Mouse (Mus musculus) lung, embryonic 16.5 days (tissue): ENCODE data around the gene Osbp. TPM values are rescaled to one million over a fixed set of nuclear protein-coding genes. Genes with fewer than 3 reads are reported as not detected.

Source experiments
- ATAC-seq: fragments of 200-750 bp; cut with Nextera tagmentation; 2 replicates; pipeline ENCODE4 v1.8.0; 2017; ENCODE audit warnings: low read depth, mild to moderate bottlenecking, moderate library complexity
- H3K27ac ChIP-seq: fragments of 300-500 bp; sonication (generic); 2 replicates; pipeline ENCODE4 v1.5.1; 2014; ENCODE audit warnings: mild to moderate bottlenecking, control low read depth, low read length
- H3K27me3 ChIP-seq: fragments of 300-500 bp; sonication (generic); 2 replicates; pipeline ENCODE4 v1.6.1; 2014; ENCODE audit warnings: low read depth, low read length, mixed read lengths; ENCODE audit not compliant: control insufficient read depth, insufficient read depth
- H3K36me3 ChIP-seq: fragments of 300-500 bp; sonication (generic); 2 replicates; pipeline ENCODE4 v1.6.1; 2014; ENCODE audit warnings: low read length; ENCODE audit not compliant: control insufficient read depth, insufficient read depth
- H3K4me1 ChIP-seq: fragments of 300-500 bp; sonication (generic); replicated peaks from 2 replicates; pipeline ENCODE4 v1.6.1; 2014; ENCODE audit warnings: low read length, mixed read lengths; ENCODE audit not compliant: control insufficient read depth, insufficient read depth
- H3K4me2 ChIP-seq: fragments of 300-500 bp; sonication (generic); 2 replicates; pipeline ENCODE4 v1.6.1; 2014; ENCODE audit warnings: low read depth, low read length, control low read depth
- H3K4me3 ChIP-seq: fragments of 300-500 bp; sonication (generic); 2 replicates; pipeline ENCODE4 v1.5.1; 2014; ENCODE audit warnings: mild to moderate bottlenecking, low read length, control low read depth
- H3K9ac ChIP-seq: fragments of 300-500 bp; sonication (generic); 2 replicates; pipeline ENCODE4 v1.6.1; 2014; ENCODE audit warnings: low read length, control low read depth
- H3K9me3 ChIP-seq: fragments of 300-500 bp; sonication (generic); 2 replicates; pipeline ENCODE4 v1.6.1; 2016; ENCODE audit warnings: low read length; ENCODE audit not compliant: control insufficient read depth
- WGBS: fragments of 180-500 bp; shearing (Covaris S2); extraction: QIAGEN DNeasy Blood & Tissue Kit; methylation state at CpG from one replicate; pipeline ENCODE4 v1.1.7; 2014; 5-methylcytosine and 5-hydroxymethylcytosine counted together
- polyA plus RNA-seq: library from polyadenylated mRNA; unstranded; fragments of >200 nt; fragmentation: Nextera tagmentation; extraction: Ambion mirVana; gene quantifications from 2 replicates; pipeline ENCODE4 v1.2.1, GENCODE M21; 2015

The Osbp gene
- polyA plus RNA-seq, 1 experiment from 2014 or later: 3.1 TPM

GRCm38 (mm10) chr19:12008410-12009380 is 43.0 kb downstream of the Osbp start:
- Histone ChIP-seq H3K9ac (no peak overlapping the region), H3K36me3 (no peaks in the 10 kb centered on the region), H3K4me3 (no peak overlapping the region), H3K9me3 (no peaks in the 10 kb centered on the region), H3K27me3 (no peaks in the 10 kb centered on the region), H3K27ac (peak overlapping the region; percentile 12; the same call in 1 of the 2 replicates), H3K4me2 (peak overlapping the region; percentile 17; the same call in 1 of the 2 replicates), H3K4me1 (peaks cover 23% of the 10 kb centered on the region)
- ATAC-seq: no peak
- WGBS: 22% methylated on average over 17 of the region's 17 CpGs

- no peak for ATAC-seq
- peak overlapping the region; percentile 78 for H3K4me2 ChIP-seq
- peak overlapping the region; percentile 79 for H3K9ac ChIP-seq
- H3K27ac ChIP-seq: peak overlapping the region; percentile 92
- no peaks in the 10 kb centered on the region for H3K9me3 ChIP-seq
- H3K4me3 ChIP-seq: peak overlapping the region; percentile 76
- H3K36me3 ChIP-seq: no peaks in the 10 kb centered on the region
- under 1% methylated on average over 24 of the region's 24 CpGs for WGBS
- no peaks in the 10 kb centered on the region for H3K27me3 ChIP-seq
- H3K4me1 ChIP-seq: peaks cover 19% of the 10 kb centered on the region
Measured at GRCm38 (mm10) chr19:12009501-12010280, 44.0 kb downstream of the Osbp start.

GRCm38 (mm10) chr19:12010281-12010771 is 44.6 kb downstream of the Osbp start:
- ATAC-seq: peak; percentile 23
- H3K36me3 ChIP-seq: no peaks in the 10 kb centered on the region
- H3K4me2 ChIP-seq: peak overlapping the region; percentile 78
- WGBS: 0% methylated on average over 24 of the region's 24 CpGs
- H3K4me3 ChIP-seq: peak overlapping the region; percentile 76
- peaks cover 17% of the 10 kb centered on the region for H3K4me1 ChIP-seq
- no peaks in the 10 kb centered on the region for H3K27me3 ChIP-seq
- H3K9ac ChIP-seq: peak overlapping the region; percentile 79
- H3K27ac ChIP-seq: peak overlapping the region; percentile 92
- no peaks in the 10 kb centered on the region for H3K9me3 ChIP-seq

GRCm38 (mm10) chr19:12010916-12011559 is 45.3 kb downstream of the Osbp start:
- Histone ChIP-seq H3K4me3 (peak overlapping the region; percentile 76), H3K9ac (peak overlapping the region; percentile 79), H3K27me3 (no peaks in the 10 kb centered on the region), H3K4me2 (peak overlapping the region; percentile 78), H3K27ac (peak overlapping the region; percentile 92), H3K4me1 (peaks cover 17% of the 10 kb centered on the region), H3K36me3 (no peaks in the 10 kb centered on the region), H3K9me3 (no peaks in the 10 kb centered on the region)
- under 1% methylated on average over 26 of the region's 26 CpGs for WGBS
- peak; percentile 41 for ATAC-seq

- WGBS: under 1% methylated on average over 49 of the region's 49 CpGs
- H3K4me3 ChIP-seq: peak overlapping the region; percentile 76
- peaks cover 14% of the 10 kb centered on the region for H3K4me1 ChIP-seq
- ATAC-seq: peak; percentile 85
- peak overlapping the region; percentile 78 for H3K4me2 ChIP-seq
- H3K9me3 ChIP-seq: no peaks in the 10 kb centered on the region
- peak overlapping the region; percentile 85 for H3K27ac ChIP-seq
- no peaks in the 10 kb centered on the region for H3K27me3 ChIP-seq
- H3K36me3 ChIP-seq: no peaks in the 10 kb centered on the region
- peak overlapping the region; percentile 79 for H3K9ac ChIP-seq
Measured at GRCm38 (mm10) chr19:12011560-12012556, 46.1 kb downstream of the Osbp start.

GRCm38 (mm10) chr19:12012615-12013014 is 46.9 kb downstream of the Osbp start:
- Histone ChIP-seq H3K9me3 (no peaks in the 10 kb centered on the region), H3K4me2 (peak overlapping the region; percentile 78), H3K9ac (peak overlapping the region; percentile 50), H3K4me1 (peaks cover 7% of the 10 kb centered on the region; the same call in 1 of the 2 replicates), H3K27ac (no peak overlapping the region), H3K27me3 (no peaks in the 10 kb centered on the region), H3K4me3 (peak overlapping the region; percentile 76), H3K36me3 (no peaks in the 10 kb centered on the region)
- ATAC-seq: no peak
- 1% methylated on average over 10 of the region's 10 CpGs for WGBS

GRCm38 (mm10) chr19:12013228-12013627 is 47.5 kb downstream of the Osbp start:
- peak overlapping the region; percentile 50 for H3K9ac ChIP-seq
- H3K4me2 ChIP-seq: peak overlapping the region; percentile 78
- peak overlapping the region; percentile 76 for H3K4me3 ChIP-seq
- H3K9me3 ChIP-seq: no peaks in the 10 kb centered on the region
- WGBS: 0% methylated on average over 11 of the region's 12 CpGs
- no peaks in the 10 kb centered on the region for H3K27me3 ChIP-seq
- H3K36me3 ChIP-seq: no peaks in the 10 kb centered on the region
- no peak overlapping the region for H3K27ac ChIP-seq
- ATAC-seq: no peak
- H3K4me1 ChIP-seq: peaks cover 4% of the 10 kb centered on the region; the same call in 1 of the 2 replicates

- no peak for ATAC-seq
- no peaks in the 10 kb centered on the region for H3K9me3 ChIP-seq
- no peaks in the 10 kb centered on the region for H3K27me3 ChIP-seq
- no peak overlapping the region for H3K9ac ChIP-seq
- no peak overlapping the region for H3K4me2 ChIP-seq
- H3K4me3 ChIP-seq: no peak overlapping the region
- no peaks in the 10 kb centered on the region for H3K36me3 ChIP-seq
- WGBS: 72% methylated on average over 8 of the region's 8 CpGs
- 0 out of 2 replicates have a peak, but pooled peaks cover 4% of the 10 kb centered on the region for H3K4me1 ChIP-seq
- H3K27ac ChIP-seq: no peak overlapping the region
Measured at GRCm38 (mm10) chr19:12015708-12016107, 50.0 kb downstream of the Osbp start.
